Mouse (Mus musculus) skeletal muscle tissue, adult 2 months (tissue): ENCODE measurements at regions not wholly inside any gene's neighbourhood (a gene's known extent, or its start where the extent isn't known, plus 50 kb on each side); places are given as distances from the start of the nearest gene placed in this dataset.

Experiments
- DNase-seq: peaks from one replicate; pipeline ENCODE4 v3.0.0-alpha.2; 2012; ENCODE audit warnings: low read depth, low spot score

- DNase-seq = no peak
Measured at GRCm38 (mm10) chr3:35688111-35688510, 65.8 kb upstream of the Atp11b start.

- peak; percentile 10 for DNase-seq
Measured at GRCm38 (mm10) chr3:35688781-35689180, 65.1 kb upstream of the Atp11b start.

- peak; percentile 21 for DNase-seq
Measured at GRCm38 (mm10) chr3:35693039-35693438, 60.9 kb upstream of the Atp11b start.

- DNase-seq = no peak
Measured at GRCm38 (mm10) chr3:35693551-35693950, 60.4 kb upstream of the Atp11b start.

GRCm38 (mm10) chr3:35694241-35694640 lies 59.7 kb upstream of the Atp11b start:
- DNase-seq = no peak

GRCm38 (mm10) chr3:35695859-35696258 lies 58.0 kb upstream of the Atp11b start:
- no peak for DNase-seq

GRCm38 (mm10) chr3:35699266-35699665 lies 54.6 kb upstream of the Atp11b start:
- DNase-seq = no peak

- DNase-seq = no peak
Measured at GRCm38 (mm10) chr3:35699979-35700378, 53.9 kb upstream of the Atp11b start.

- no peak for DNase-seq
Measured at GRCm38 (mm10) chr3:35703528-35704327, 50.2 kb upstream of the Atp11b start.
